Mouse (Mus musculus) spleen, adult 18-20 months (tissue): ENCODE measurements around the gene Ddx60.

Experiments used
- DNase-seq, 2 experiments: peaks; one replicate each; pipeline ENCODE4 v3.0.0; 2022; ENCODE audit warnings: mixed read lengths in 2 of 2

Ddx60 gene

GRCm38 (mm10) chr8:61985703-61986475, 58.0 kb downstream of the Ddx60 start:
- no peak for DNase-seq

GRCm38 (mm10) chr8:61989464-61989863, 61.6 kb downstream of the Ddx60 start:
- no peak for DNase-seq

- no peak for DNase-seq
Measured at GRCm38 (mm10) chr8:61992796-61993195, 64.9 kb downstream of the Ddx60 start.

- no peak for DNase-seq
Measured at GRCm38 (mm10) chr8:61997125-61997524, 69.2 kb downstream of the Ddx60 start.

- DNase-seq = no peak
Measured at GRCm38 (mm10) chr8:62014166-62014565, 86.3 kb downstream of the Ddx60 start.

- no peak for DNase-seq
Measured at GRCm38 (mm10) chr8:62014582-62014981, 86.7 kb downstream of the Ddx60 start.

- DNase-seq = no peak
Measured at GRCm38 (mm10) chr8:62034351-62034750, 106.5 kb downstream of the Ddx60 start.

- no peak for DNase-seq
Measured at GRCm38 (mm10) chr8:62046809-62047208, 118.9 kb downstream of the Ddx60 start.

GRCm38 (mm10) chr8:62060357-62060756, 132.5 kb downstream of the Ddx60 start:
- no peak for DNase-seq

- no peak for DNase-seq
Measured at GRCm38 (mm10) chr8:62068305-62068704, 140.4 kb downstream of the Ddx60 start.

- DNase-seq = no peak
Measured at GRCm38 (mm10) chr8:62080195-62080802, 152.4 kb downstream of the Ddx60 start.

GRCm38 (mm10) chr8:62081804-62082203, 153.9 kb downstream of the Ddx60 start:
- no peak for DNase-seq
